Mouse (Mus musculus): Measurements from ENCODE around the gene Mybpc1.

GRCm38 (mm10) chr10:88552738-88553137 lies 52.2 kb downstream of the Mybpc1 start:
- TF ChIP-seq CTCF (IDR thresholded peaks at IDR 0.05; ENCODE audit: low read depth) = peak; percentile 41
- no peak for TF ChIP-seq EP300 (optimal IDR thresholded peaks at IDR 0.05)

Measured in stomach, postnatal 0 days (tissue).